Mouse (Mus musculus) cerebellum, adult 2 months (tissue): ENCODE data around the gene Jak1. TPM values are rescaled to one million over a fixed set of nuclear protein-coding genes. Genes with fewer than 3 reads are reported as not detected.

ENCODE experiments used
- DNase-seq, 2 experiments: peaks; one replicate each; pipeline ENCODE4 v3.0.0; 2021
- H3K27ac ChIP-seq: fragments of 200-500 bp; 2 replicates; pipeline ENCODE4 v1.5.1; 2012; ENCODE audit warnings: low read length, control low read depth, inconsistent platforms; ENCODE audit not compliant: insufficient read depth
- H3K27me3 ChIP-seq: fragments of 200-500 bp; 2 replicates; pipeline ENCODE4 v1.6.1; 2012; ENCODE audit warnings: inconsistent platforms, mild to moderate bottlenecking, low read length, moderate library complexity; ENCODE audit not compliant: control insufficient read depth, insufficient read depth
- H3K4me1 ChIP-seq: fragments of 200-500 bp; 2 replicates; pipeline ENCODE4 v1.6.1; 2011; ENCODE audit warnings: low read length; ENCODE audit not compliant: control insufficient read depth, insufficient read depth
- H3K4me3 ChIP-seq: fragments of 200-500 bp; replicated peaks from 2 replicates; pipeline ENCODE3; 2011; ENCODE audit warnings: mild to moderate bottlenecking, low read depth, low read length, control low read depth; ENCODE audit not compliant: insufficient read depth
- CTCF ChIP-seq: fragments of 200-500 bp; IDR thresholded peaks from 2 replicates; pipeline ENCODE4 v1.5.1; 2011; ENCODE audit warnings: low read depth, mild to moderate bottlenecking, control low read depth, low read length, moderate library complexity, borderline replicate concordance; ENCODE audit not compliant: insufficient read depth
- POLR2A ChIP-seq: fragments of 200-500 bp; IDR thresholded peaks from 2 replicates; pipeline ENCODE4 v1.6.1; 2011; ENCODE audit warnings: low read length, control low read depth, borderline replicate concordance; ENCODE audit not compliant: insufficient read depth
- WGBS: fragments of 180-500 bp; shearing (Covaris S2); methylation state at CpG from one replicate; pipeline ENCODE4 v1.1.7; 2018; 5-methylcytosine and 5-hydroxymethylcytosine counted together
- polyA plus RNA-seq: library from polyadenylated mRNA; depleted of rRNA; stranded (reverse); fragments of >200 nt; gene quantifications from 2 replicates; pipeline ENCODE4 v1.2.3, GENCODE M21; 2012; rRNA removed

Gene Jak1
- polyA plus RNA-seq, 1 experiment: 72.2 TPM

- no peak for TF ChIP-seq POLR2A
- no peak for TF ChIP-seq CTCF
- WGBS: 68% methylated on average over 4 of the region's 4 CpGs
- Histone ChIP-seq H3K4me1 (no peaks in the 10 kb centered on the region), H3K27me3 (no peaks in the 10 kb centered on the region), H3K27ac (no peak overlapping the region), H3K4me3 (no peak overlapping the region)
- DNase-seq: no peak
These were observed 120.7 kb downstream of the Jak1 start for GRCm38 (mm10) chr4:101144361-101144760.

- DNase-seq: no peak
- Histone ChIP-seq H3K27me3 (no peaks in the 10 kb centered on the region), H3K4me1 (no peaks in the 10 kb centered on the region), H3K4me3 (no peak overlapping the region), H3K27ac (no peak overlapping the region)
- 80% methylated on average over 4 of the region's 4 CpGs for WGBS
- no peak for TF ChIP-seq POLR2A
- TF ChIP-seq CTCF: no peak
These were observed 121.2 kb downstream of the Jak1 start for GRCm38 (mm10) chr4:101143901-101144300.

- Histone ChIP-seq H3K4me3 (no peak overlapping the region), H3K4me1 (no peaks in the 10 kb centered on the region), H3K27ac (no peak overlapping the region), H3K27me3 (no peaks in the 10 kb centered on the region)
- no peak for DNase-seq
- TF ChIP-seq POLR2A (no peak), CTCF (no peak)
- 55% methylated on average over 5 of the region's 5 CpGs for WGBS
These were observed 123.3 kb downstream of the Jak1 start for GRCm38 (mm10) chr4:101141768-101142167.

- no peak overlapping the region for H3K4me3 ChIP-seq
- TF ChIP-seq POLR2A (no peak), CTCF (no peak)
- H3K4me1 ChIP-seq: no peaks in the 10 kb centered on the region
- WGBS: 77% methylated on average over 11 of the region's 11 CpGs
- no peak overlapping the region for H3K27ac ChIP-seq
- no peak for DNase-seq
- no peaks in the 10 kb centered on the region for H3K27me3 ChIP-seq
These were observed 127.1 kb downstream of the Jak1 start for GRCm38 (mm10) chr4:101137975-101138374.

GRCm38 (mm10) chr4:101135909-101136308 lies 129.2 kb downstream of the Jak1 start:
- H3K27me3 ChIP-seq: no peaks in the 10 kb centered on the region
- no peak for DNase-seq
- no peaks in the 10 kb centered on the region for H3K4me1 ChIP-seq
- WGBS: 70% methylated on average over 14 of the region's 14 CpGs
- TF ChIP-seq CTCF (no peak), POLR2A (no peak)
- no peak overlapping the region for H3K27ac ChIP-seq
- H3K4me3 ChIP-seq: no peak overlapping the region

GRCm38 (mm10) chr4:101135013-101135412 lies 130.1 kb downstream of the Jak1 start:
- Histone ChIP-seq H3K27me3 (no peaks in the 10 kb centered on the region), H3K4me1 (no peaks in the 10 kb centered on the region), H3K27ac (no peak overlapping the region), H3K4me3 (no peak overlapping the region)
- TF ChIP-seq POLR2A (no peak), CTCF (no peak)
- WGBS: 59% methylated on average over 8 of the region's 8 CpGs
- no peak for DNase-seq

- no peaks in the 10 kb centered on the region for H3K4me1 ChIP-seq
- H3K4me3 ChIP-seq: no peak overlapping the region
- TF ChIP-seq POLR2A (no peak), CTCF (no peak)
- H3K27me3 ChIP-seq: no peaks in the 10 kb centered on the region
- no peak overlapping the region for H3K27ac ChIP-seq
- no peak for DNase-seq
- 92% methylated on average over 7 of the region's 7 CpGs for WGBS
These were observed 144.1 kb downstream of the Jak1 start for GRCm38 (mm10) chr4:101121002-101121401.

- Histone ChIP-seq H3K27ac (no peak overlapping the region), H3K4me3 (no peak overlapping the region), H3K27me3 (no peaks in the 10 kb centered on the region), H3K4me1 (no peaks in the 10 kb centered on the region; the same call in 1 of the 2 replicates)
- DNase-seq: peak; percentile 23 to 42
- 15% methylated on average over 12 of the region's 12 CpGs for WGBS
- TF ChIP-seq CTCF (no peak), POLR2A (no peak)
These were observed 158.0 kb downstream of the Jak1 start for GRCm38 (mm10) chr4:101107122-101107521.

Other genes starting within 250 kb of the Jak1 start
- gene Gm10577, start 244.6 kb downstream of the Jak1 start, polyA plus RNA-seq: not detected in 2 replicates
- gene Raver2, start 196.3 kb downstream of the Jak1 start, polyA plus RNA-seq: 7.9 and 8.5 TPM in 2 replicates
- 56.6 and 76.5 TPM in 2 replicates for gene Ak4, start 154.0 kb upstream of the Jak1 start, polyA plus RNA-seq
- 109 and 126 TPM in 2 replicates for gene Dnajc6, start 231.4 kb upstream of the Jak1 start, polyA plus RNA-seq